Mouse (Mus musculus) embryonic stem cell, embryonic (primary cell): ENCODE data around the gene Adamts7.

Experiments used
- CTCF ChIA-PET, 4 experiments: fragments of 300-600 bp in 2 of 4; fragments of 350-600 bp in 2 of 4; sonication (Branson Sonifier 250); formaldehyde crosslinking; loops; one replicate each; lab custom pipeline; 2022; ENCODE audit warnings: inconsistent platforms in 2 of 4; lab: Charles Lee
- POLR2A ChIA-PET, 4 experiments: fragments of 300-600 bp in 2 of 4; fragments of 350-600 bp in 2 of 4; sonication (Branson Sonifier 250); formaldehyde crosslinking; loops; one replicate each; lab custom pipeline; 2022; ENCODE audit warnings: antibody characterized with exemption in 4 of 4, inconsistent platforms in 1 of 4; lab: Charles Lee

Gene Adamts7

DNA sequence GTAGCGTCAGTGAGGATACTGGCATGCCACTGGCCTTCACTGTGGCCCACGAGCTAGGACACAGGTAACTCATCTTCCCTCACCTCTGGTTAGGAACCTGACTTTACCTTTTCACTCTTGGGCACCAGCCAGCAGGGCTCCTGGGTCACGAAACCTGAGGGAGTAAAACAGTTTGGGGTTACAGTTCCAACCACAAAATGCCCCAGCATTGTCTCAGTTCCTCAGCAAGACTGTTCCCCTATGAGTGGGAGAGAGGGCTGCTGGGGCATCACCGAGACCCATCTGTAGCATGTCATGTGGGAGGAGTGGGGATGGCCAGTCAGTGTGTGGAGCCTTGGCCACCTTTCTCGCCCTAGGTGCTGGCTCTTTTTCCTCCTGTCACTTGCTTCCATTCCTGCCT is 16.5 kb downstream of the Adamts7 start:
- ChIA-PET CTCF (no interaction called here), POLR2A (no interaction called here)

DNA sequence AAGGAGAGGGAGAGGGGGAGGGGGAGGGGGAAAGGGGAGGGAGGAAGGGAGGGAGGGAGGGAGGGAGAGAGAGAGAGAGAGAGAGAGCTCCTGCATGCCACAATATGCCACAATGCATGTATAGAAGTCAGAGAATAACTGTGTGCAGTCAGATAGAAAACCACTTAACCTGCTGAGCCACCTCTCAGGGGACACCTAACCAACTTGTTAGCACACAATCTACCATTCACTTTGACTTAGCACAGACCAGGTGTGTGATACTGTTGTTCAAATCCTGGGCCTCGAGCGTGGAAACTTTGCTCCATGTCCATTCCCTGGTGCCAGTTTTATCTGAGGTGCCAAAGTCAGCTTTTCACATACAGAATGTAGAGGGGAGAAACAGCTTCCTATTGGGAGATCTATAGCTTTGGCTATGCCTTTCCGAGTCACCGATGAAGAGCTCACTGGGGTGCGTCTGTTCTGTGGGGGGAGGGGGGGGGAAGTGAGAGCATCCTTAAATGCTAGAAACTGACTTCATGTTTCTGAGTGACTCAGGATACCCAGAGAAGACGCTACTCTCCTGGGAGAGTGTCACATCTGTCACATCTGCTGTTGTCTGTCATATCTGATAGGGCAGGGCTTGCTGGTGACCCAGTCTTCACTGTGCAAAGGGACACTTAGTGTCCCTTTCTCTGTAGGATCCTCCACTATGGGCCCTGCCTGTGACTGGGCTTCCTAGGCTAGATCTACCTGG is 19.0 kb downstream of the Adamts7 start:
- CTCF ChIA-PET = interaction anchor here in 2 of 4 experiments (0.6 kb wide), 2 partner anchors 19 to 389 kb away, joined by 4 to 6 read pairs; partner anchors contain the start of gene Adamts7 (in 1 of the 2)
- POLR2A ChIA-PET = interaction anchor here in 1 of 4 experiments (0.6 kb wide), 2 partner anchors 21 to 215 kb away, joined by 3 to 4 read pairs; no protein-coding TSS in a partner anchor

DNA sequence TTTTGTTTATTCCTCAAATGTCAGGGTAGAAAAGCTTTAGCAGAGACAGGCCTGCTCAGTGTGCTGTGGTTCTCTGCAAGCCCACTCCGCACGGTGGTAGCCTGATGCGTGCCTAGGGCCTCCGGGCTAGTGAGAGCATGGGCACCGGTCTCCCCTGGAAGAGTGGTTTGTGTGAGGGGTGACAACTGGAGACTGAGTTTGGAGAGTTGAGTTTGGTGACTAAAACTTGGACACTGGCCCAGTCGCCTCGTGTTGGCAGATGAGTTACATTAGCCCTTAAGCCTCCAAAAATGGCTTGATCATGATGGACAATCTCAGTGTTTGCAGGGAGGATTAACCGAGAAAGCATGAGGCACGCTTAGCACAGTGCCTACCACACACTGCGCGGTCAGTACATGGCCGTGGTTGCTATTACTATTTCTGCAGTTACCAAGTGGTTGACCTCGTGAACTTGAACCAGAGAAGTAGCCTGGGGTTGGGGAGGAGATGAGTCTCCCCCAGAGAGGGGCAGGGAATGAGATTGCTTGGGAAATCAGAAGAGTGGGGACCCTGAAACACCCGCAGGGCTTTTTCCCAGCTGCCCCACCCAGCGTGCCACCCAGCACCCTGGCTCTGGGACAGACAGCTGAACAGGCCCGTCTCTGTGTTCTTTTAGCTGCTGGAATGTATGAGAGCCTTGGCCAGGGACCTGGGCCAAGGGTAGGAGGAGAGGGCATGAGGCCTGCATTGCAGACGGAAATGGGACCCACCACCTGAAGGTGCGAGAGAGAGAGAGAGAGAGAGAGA is 20.0 kb downstream of the Adamts7 start:
- POLR2A ChIA-PET = interaction anchor here in 1 of 4 experiments (0.6 to 0.7 kb wide), 2 partner anchors 244 to 923 kb away, joined by 3 read pairs; no protein-coding TSS in a partner anchor
- CTCF ChIA-PET = interaction anchor here in 1 of 4 experiments (0.5 kb wide), 1 partner anchor 44 kb away, joined by 5 read pairs; no protein-coding TSS in a partner anchor

DNA sequence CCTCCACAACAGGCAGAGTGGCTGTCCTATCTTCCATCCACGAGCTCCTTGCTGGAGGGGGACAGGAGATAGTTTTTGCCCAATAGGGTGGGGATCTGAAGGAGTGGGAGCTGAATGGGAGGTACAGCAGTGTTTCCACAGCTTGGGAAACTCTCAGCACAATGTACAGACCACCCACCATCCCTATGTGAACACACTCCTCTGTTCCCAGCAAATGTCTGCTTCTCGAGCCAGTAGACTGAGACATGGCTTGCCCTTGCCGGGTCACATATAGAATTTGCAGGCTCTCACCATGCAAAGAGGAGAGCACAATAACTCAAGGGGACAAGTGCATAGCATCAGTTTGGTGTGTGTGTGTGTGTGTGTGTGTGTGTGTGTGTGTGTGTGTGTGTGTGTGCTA is 20.7 kb downstream of the Adamts7 start:
- CTCF ChIA-PET = interaction anchor here in 3 of 4 experiments (0.5 to 1.4 kb wide), 5 partner anchors 15 to 507 kb away, joined by 3 to 5 read pairs (median 4); no protein-coding TSS in a partner anchor

DNA sequence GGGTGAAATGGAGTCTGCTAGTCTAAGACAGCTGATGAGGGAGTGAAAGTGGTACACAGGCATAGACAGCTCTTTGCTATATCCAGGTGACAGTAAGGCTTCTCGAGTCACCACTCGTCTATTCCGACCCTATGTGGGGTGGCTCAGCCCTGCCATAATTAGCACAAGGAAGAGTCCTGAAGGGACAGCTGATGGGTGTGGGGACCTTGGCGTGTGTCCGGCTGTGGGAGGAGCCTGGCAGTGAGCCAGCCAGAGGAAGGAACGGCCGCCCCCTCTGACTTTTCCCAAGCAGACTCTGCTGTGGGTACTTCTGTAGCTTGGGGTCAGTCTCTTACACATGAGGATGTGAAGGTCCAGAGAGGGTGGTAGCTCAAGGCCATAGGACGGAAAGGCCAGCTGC is 21.2 kb downstream of the Adamts7 start:
- CTCF ChIA-PET = interaction anchor here in 3 of 4 experiments (0.6 to 1.5 kb wide), 5 partner anchors 14 to 508 kb away, joined by 3 to 5 read pairs (median 3); no protein-coding TSS in a partner anchor
- POLR2A ChIA-PET = interaction anchor here in 1 of 4 experiments (0.5 to 1.0 kb wide), 2 partner anchors 10 to 149 kb away, joined by 3 read pairs; no protein-coding TSS in a partner anchor

More for the DNA sequence above, 20.7 kb downstream of the Adamts7 start:
- POLR2A ChIA-PET = interaction anchor here in 2 of 4 experiments (0.6 to 1.0 kb wide), 3 partner anchors 10 to 243 kb away, joined by 3 read pairs; no protein-coding TSS in a partner anchor

DNA sequence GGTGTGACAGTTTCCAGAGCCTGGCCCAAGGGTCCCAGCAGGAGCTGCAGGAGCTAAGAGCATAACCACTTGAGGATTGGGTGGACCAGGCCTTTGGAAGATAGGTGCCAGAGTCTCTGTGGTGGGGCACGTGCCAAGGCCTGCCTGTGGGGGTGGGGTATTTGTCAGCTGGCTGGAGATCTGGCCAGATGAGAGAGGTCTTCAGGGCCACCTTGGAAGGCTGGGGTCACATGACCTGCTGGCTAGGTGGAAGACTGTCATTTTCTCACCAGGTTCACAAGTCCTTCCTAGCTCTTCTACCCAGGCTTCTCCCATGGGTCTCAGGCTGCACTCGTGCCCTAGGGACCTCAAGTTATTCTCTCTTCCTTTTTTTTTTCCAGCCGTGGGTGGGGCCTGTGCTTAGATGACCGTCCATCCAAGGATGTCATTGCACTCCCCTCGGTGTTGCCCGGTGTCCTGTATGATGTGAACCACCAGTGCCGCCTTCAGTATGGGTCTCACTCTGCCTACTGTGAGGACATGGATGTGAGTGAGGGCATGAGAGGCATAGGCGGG is 22.6 kb downstream of the Adamts7 start:
- ChIA-PET CTCF (interaction anchor here in 1 of 4 experiments (1.5 kb wide), 1 partner anchor 21 kb away, joined by 3 read pairs; no protein-coding TSS in a partner anchor), POLR2A (no interaction called here)

DNA sequence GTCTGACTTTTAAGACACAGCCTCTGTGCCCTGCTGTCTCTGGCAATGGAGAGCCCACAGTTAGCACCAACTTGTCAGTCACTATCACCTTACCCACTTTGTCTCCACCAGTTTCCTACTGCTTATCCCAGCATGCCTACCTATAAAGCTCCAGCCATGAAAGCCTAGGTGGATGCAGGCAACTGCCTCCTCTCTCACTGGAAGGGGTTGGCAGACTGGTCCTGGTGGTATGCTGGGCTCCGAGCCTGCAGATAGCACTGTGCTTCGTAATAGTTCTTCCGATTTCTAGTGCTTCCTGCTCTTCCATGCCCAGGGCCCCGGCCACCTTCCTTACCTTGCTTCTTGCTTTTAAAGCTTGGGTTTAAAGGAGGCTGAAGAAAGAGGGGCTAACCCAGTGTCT is 26.0 kb downstream of the Adamts7 start:
- ChIA-PET POLR2A (interaction anchor here in 1 of 4 experiments (1.5 kb wide), 1 partner anchor 9 kb away, joined by 5 read pairs; no protein-coding TSS in a partner anchor), CTCF (no interaction called here)

DNA sequence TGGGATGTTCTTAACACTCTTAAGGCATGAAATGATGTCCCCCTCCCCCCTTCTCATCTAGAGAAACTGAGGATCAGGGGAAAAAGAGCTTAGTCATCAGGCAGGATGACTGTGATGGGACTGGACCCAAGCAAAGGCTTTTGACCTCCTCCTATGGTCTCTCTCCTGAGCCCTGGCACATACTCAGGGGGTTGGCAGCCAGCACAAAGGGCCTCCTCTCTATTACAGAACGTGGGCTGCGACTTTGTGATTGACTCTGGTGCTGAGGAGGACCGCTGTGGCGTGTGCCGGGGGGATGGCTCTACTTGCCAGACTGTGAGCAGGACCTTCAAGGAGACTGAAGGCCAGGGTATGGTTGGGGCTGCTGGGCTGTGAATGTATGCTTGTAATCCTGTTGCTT is 26.5 kb downstream of the Adamts7 start:
- ChIA-PET CTCF (interaction anchor here in 1 of 4 experiments (0.6 kb wide), 1 partner anchor 523 kb away, joined by 3 read pairs; no protein-coding TSS in a partner anchor), POLR2A (interaction anchor here in 2 of 4 experiments (0.6 to 1.1 kb wide), 2 partner anchors 9 to 18 kb away, joined by 3 to 7 read pairs; no protein-coding TSS in a partner anchor)

- ChIA-PET CTCF (interaction anchor here in 1 of 4 experiments (1.3 kb wide), 1 partner anchor 11 kb away, joined by 5 read pairs; no protein-coding TSS in a partner anchor), POLR2A (interaction anchor here in 2 of 4 experiments (0.6 to 0.9 kb wide), 2 partner anchors 11 to 32 kb away, joined by 3 read pairs; no protein-coding TSS in a partner anchor)
These were observed 32.1 kb downstream of the Adamts7 start for GRCm38 (mm10) chr9:90195000-90195399.

DNA sequence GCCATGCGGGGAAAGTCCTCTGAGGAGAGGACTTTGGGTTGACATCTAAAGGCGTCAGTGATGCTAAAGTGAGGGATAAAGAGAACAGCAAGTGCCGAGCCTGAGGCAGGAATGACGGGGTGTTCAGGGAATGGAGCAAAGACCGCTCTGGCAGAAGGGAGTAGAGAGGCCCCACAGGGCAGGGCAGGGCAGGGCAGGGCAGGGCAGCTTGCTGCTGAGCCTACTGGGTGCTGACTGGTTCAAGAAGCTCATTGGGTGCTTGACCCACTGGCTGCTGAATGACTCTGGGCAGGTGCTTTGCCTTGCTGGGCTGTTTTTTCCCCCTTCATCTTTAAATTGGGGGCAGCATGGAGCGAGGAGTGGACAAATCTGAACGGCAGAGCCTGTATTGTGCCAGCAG is 33.4 kb downstream of the Adamts7 start:
- POLR2A ChIA-PET = no interaction called here
- CTCF ChIA-PET = interaction anchor here in 2 of 4 experiments (1.3 to 2.4 kb wide), 2 partner anchors 10 kb away, joined by 4 to 9 read pairs (median 5); no protein-coding TSS in a partner anchor

DNA sequence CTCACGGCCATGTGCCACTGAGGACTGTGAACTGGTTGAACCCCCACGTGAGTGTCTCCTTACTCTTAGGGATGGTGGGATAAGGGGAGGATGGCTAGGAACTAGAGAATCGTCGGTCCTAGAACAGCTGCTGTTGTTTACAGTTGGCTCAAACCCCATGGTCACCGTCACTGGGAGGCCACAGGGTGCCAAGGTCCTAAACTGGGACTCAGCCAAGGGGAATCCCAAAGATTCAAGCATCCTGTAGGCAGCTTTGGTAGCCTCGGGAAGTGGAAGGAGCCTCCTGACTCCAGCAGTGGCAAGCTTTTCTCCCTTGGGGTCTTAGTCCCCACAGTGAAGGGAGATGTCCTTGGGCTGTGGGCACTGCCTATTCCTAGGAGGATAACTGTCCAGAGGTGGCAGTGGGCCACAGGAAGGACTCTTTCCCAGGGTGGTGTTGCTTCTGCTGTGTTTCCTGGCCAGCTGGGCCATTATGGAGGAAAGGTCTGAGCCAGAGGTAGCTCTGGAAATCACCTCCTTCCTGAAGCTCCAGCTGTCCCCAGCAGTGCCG is 34.3 kb downstream of the Adamts7 start:
- ChIA-PET POLR2A (interaction anchor here in 1 of 4 experiments (1.5 to 1.7 kb wide), 2 partner anchors 9 to 108 kb away, joined by 3 to 5 read pairs; no protein-coding TSS in a partner anchor), CTCF (interaction anchor here in 2 of 4 experiments (1.5 to 2.4 kb wide), 2 partner anchors 9 kb away, joined by 4 to 9 read pairs; no protein-coding TSS in a partner anchor)

DNA sequence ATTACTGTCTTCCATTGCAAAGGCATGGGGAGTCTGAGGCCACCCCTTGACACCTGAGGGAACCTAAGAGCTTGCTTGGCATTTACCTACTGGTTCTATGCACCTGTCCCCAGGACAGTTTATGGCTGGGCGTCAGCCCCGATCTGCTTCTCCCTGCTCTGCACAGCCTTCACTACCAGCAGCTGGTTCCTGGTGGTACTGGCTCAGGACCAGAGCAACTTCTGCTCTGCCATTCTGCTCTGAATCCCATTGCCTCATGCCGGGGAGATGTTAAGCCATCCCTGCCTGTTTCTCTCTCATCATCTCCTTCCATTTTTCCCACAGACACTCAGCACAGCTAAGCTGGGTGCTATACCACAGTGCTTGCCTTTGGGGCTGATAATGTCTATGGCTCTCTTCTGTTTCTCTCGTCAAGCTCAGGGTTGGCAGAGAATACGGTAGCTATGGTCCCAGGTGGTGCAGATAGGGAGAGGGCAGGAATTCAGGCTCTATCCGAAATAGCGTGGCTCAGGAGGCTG is 35.1 kb downstream of the Adamts7 start:
- ChIA-PET POLR2A (interaction anchor here in 2 of 4 experiments (1.0 to 1.7 kb wide), 8 partner anchors 8 to 108 kb away, joined by 3 to 5 read pairs (median 3); partner anchors contain the start of gene Morf4l1 (in 1 of the 2)), CTCF (interaction anchor here in 3 of 4 experiments (0.7 to 2.4 kb wide), 3 partner anchors 8 to 14 kb away, joined by 3 to 9 read pairs (median 4); no protein-coding TSS in a partner anchor)

GRCm38 (mm10) chr9:90198531-90199449 is 35.9 kb downstream of the Adamts7 start:
- CTCF ChIA-PET = interaction anchor here in 2 of 4 experiments (0.7 to 2.4 kb wide), 2 partner anchors 8 to 15 kb away, joined by 3 to 9 read pairs; no protein-coding TSS in a partner anchor
- POLR2A ChIA-PET = interaction anchor here in 2 of 4 experiments (1.0 to 1.7 kb wide), 8 partner anchors 9 to 109 kb away, joined by 3 to 5 read pairs (median 3); partner anchors contain the start of gene Morf4l1 (in 1 of the 2)

DNA sequence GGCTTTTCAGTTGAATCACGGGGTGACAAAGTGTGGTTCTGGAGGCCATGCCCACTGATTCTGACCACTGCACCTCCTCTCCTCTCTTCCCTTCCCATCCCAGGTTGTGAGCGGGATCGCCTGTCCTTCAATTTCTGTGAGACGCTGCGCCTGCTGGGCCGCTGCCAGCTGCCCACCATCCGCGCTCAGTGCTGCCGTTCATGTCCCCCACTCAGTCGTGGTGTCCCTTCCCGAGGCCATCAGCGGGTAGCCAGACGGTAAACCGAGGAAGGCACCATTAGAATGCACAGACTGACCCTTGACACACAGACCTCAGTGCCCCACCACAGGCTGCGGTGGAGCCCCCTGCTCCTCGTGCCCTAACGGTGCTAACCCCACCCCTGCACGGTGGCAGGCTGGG is 36.7 kb downstream of the Adamts7 start:
- POLR2A ChIA-PET = interaction anchor here in 1 of 4 experiments (0.6 kb wide), 1 partner anchor 639 kb away, joined by 3 read pairs; no protein-coding TSS in a partner anchor
- CTCF ChIA-PET = no interaction called here

- POLR2A ChIA-PET = interaction anchor here in 1 of 4 experiments (0.7 kb wide), 1 partner anchor 15 kb away, joined by 3 read pairs; no protein-coding TSS in a partner anchor
- CTCF ChIA-PET = no interaction called here
These were observed 37.6 kb downstream of the Adamts7 start for GRCm38 (mm10) chr9:90200501-90200900.

- ChIA-PET POLR2A (interaction anchor here in 1 of 4 experiments (0.7 kb wide), 1 partner anchor 14 kb away, joined by 3 read pairs; no protein-coding TSS in a partner anchor), CTCF (no interaction called here)
These were observed 38.2 kb downstream of the Adamts7 start for GRCm38 (mm10) chr9:90201096-90201495.
